Mouse (Mus musculus): ENCODE results near the gene S1pr4. TPM values are rescaled to one million over a fixed set of nuclear protein-coding genes. Genes with fewer than 3 reads are reported as not detected.

S1pr4 gene
- polyA plus RNA-seq, 1 experiment from 2014 or later: 0.72 TPM

GRCm38 (mm10) chr10:81484441-81485059 is 15.4 kb downstream of the S1pr4 start:
- ATAC-seq (ENCODE audit: insufficient number of reproducible peaks, insufficient read depth, low FRiP score, low read depth): no peak
- Histone ChIP-seq H3K36me3 (ENCODE audit: control insufficient read depth, insufficient read depth, low read length) (peaks cover 27% of the 10 kb centered on the region), H3K4me2 (replicated peaks; ENCODE audit: low read depth, low read length) (no peak overlapping the region), H3K9me3 (ENCODE audit: control insufficient read depth, low read depth, low read length) (no peaks in the 10 kb centered on the region), H3K27me3 (ENCODE audit: control insufficient read depth, insufficient read depth, low read length) (0 out of 2 replicates have a peak, but pooled peaks cover 4% of the 10 kb centered on the region), H3K4me3 (ENCODE audit: low read depth, low read length) (no peak overlapping the region), H3K27ac (ENCODE audit: low read length) (no peak overlapping the region), H3K9ac (replicated peaks; ENCODE audit: low read depth, low read length) (no peak overlapping the region), H3K4me1 (ENCODE audit: control insufficient read depth, insufficient read depth, low read length) (no peaks in the 10 kb centered on the region)
- WGBS: 56% methylated on average over 6 of the region's 6 CpGs

- Histone ChIP-seq H3K9me3 (ENCODE audit: control insufficient read depth, low read depth, low read length) (no peaks in the 10 kb centered on the region), H3K4me2 (replicated peaks; ENCODE audit: low read depth, low read length) (no peak overlapping the region), H3K4me1 (ENCODE audit: control insufficient read depth, insufficient read depth, low read length) (no peaks in the 10 kb centered on the region), H3K27ac (ENCODE audit: low read length) (no peak overlapping the region), H3K27me3 (ENCODE audit: control insufficient read depth, insufficient read depth, low read length) (0 out of 2 replicates have a peak, but pooled peaks cover 4% of the 10 kb centered on the region), H3K4me3 (ENCODE audit: low read depth, low read length) (no peak overlapping the region), H3K9ac (replicated peaks; ENCODE audit: low read depth, low read length) (no peak overlapping the region), H3K36me3 (ENCODE audit: control insufficient read depth, insufficient read depth, low read length) (peaks cover 23% of the 10 kb centered on the region)
- 18% methylated on average over 9 of the region's 9 CpGs for WGBS
- ATAC-seq (ENCODE audit: insufficient number of reproducible peaks, insufficient read depth, low FRiP score, low read depth): no peak
Measured at GRCm38 (mm10) chr10:81483983-81484382, 15.9 kb downstream of the S1pr4 start.

DNA sequence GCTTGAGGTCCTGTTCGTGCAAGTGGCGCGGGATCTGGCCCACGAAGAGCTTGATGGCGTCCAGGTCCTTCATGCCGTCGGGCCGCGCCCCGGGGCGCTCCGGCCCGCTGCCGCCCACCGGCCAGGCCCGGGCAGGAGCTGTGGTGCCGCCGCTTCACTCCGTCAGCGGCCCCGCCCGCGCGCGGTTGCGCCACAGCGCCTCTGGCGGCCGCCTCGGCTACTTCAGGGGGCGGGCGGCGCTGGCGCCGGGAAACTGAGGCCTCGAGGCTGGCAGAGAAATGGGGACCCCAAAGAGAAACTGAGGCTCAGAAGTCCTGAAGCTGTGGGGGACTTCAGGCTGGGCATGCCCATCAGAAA is 17.4 kb downstream of the S1pr4 start, which contains the start of gene Celf5:
Gene Celf5 (minus strand): TSS at position 177 of the 357 bp plus-strand sequence.
- Histone ChIP-seq H3K27ac (ENCODE audit: low read length) (no peak within 1 kb of the TSS), H3K27me3 (ENCODE audit: control insufficient read depth, insufficient read depth, low read length) (0 out of 2 replicates have a peak, but pooled peaks cover 4% of the 10 kb centered on the region), H3K9ac (replicated peaks; ENCODE audit: low read depth, low read length) (0 out of 2 replicates have a peak within 1 kb of the TSS, but pooled peaks have one; percentile 21), H3K4me3 (ENCODE audit: low read depth, low read length) (peak within 1 kb of the TSS; percentile 36), H3K36me3 (ENCODE audit: control insufficient read depth, insufficient read depth, low read length) (peaks cover 8% of the 10 kb centered on the region), H3K4me2 (replicated peaks; ENCODE audit: low read depth, low read length) (peak within 1 kb of the TSS; percentile 74), H3K9me3 (ENCODE audit: control insufficient read depth, low read depth, low read length) (no peaks in the 10 kb centered on the region), H3K4me1 (ENCODE audit: control insufficient read depth, insufficient read depth, low read length) (no peaks in the 10 kb centered on the region)
- ATAC-seq (ENCODE audit: insufficient number of reproducible peaks, insufficient read depth, low FRiP score, low read depth): peak; percentile 14; the same call in 1 of the 2 replicates
- WGBS: under 1% methylated on average over 36 of the region's 36 CpGs

DNA sequence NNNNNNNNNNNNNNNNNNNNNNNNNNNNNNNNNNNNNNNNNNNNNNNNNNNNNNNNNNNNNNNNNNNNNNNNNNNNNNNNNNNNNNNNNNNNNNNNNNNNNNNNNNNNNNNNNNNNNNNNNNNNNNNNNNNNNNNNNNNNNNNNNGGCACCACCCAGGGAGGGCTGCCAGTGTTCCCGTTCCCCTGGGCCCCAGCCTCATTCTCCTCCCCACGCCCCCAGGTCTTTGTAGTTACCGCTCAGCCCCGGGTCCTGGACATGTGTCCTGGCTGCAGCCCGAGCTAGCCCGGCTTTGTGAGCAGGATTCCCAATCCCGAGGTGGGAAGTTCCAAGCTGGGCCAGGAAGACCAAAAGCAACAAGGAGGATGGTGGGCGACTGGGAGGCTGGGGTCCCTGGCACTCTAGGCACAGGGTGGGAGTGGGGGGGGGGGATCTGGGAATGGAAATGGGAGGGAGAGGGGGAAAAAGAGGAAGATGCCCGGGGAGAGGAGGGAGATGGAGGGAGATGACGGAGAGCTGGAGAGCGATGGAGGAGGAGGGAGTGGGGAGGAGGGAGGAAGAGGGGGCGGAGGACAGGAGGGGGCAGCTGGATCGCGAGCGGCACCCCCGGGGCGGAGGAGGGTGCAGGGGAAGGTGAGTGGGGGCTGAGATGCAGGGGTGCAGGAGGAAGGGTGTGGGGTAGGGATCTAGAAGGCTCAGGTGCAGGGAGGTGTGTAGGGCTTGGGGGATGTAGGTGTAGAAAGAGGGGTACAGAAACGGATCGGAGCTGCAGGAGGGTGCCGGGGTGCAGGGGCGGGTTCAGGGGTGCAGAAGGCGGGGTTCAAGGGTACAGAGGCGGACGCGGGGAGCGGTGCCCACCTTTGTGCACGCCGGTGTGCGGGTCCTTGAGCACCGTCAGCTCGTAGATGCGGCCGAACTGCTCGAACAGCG is 18.1 kb downstream of the S1pr4 start:
- 3% methylated on average over 30 of the region's 35 CpGs for WGBS
- no peaks in the 10 kb centered on the region for H3K4me1 ChIP-seq (ENCODE audit: control insufficient read depth, insufficient read depth, low read length)
- H3K4me2 ChIP-seq (replicated peaks; ENCODE audit: low read depth, low read length): peak overlapping the region; percentile 74
- 0 out of 2 replicates have a peak, but pooled peaks cover 4% of the 10 kb centered on the region for H3K27me3 ChIP-seq (ENCODE audit: control insufficient read depth, insufficient read depth, low read length)
- no peaks in the 10 kb centered on the region for H3K9me3 ChIP-seq (ENCODE audit: control insufficient read depth, low read depth, low read length)
- peaks cover 2% of the 10 kb centered on the region; the same call in 1 of the 2 replicates for H3K36me3 ChIP-seq (ENCODE audit: control insufficient read depth, insufficient read depth, low read length)
- 0 out of 2 replicates have a peak overlapping the region, but pooled peaks have one; percentile 21 for H3K9ac ChIP-seq (replicated peaks; ENCODE audit: low read depth, low read length)
- H3K27ac ChIP-seq (ENCODE audit: low read length): no peak overlapping the region
- ATAC-seq (ENCODE audit: insufficient number of reproducible peaks, insufficient read depth, low FRiP score, low read depth): no peak
- peak overlapping the region; percentile 36 for H3K4me3 ChIP-seq (ENCODE audit: low read depth, low read length)

GRCm38 (mm10) chr10:81474461-81474860 is 25.5 kb downstream of the S1pr4 start:
- Histone ChIP-seq H3K36me3 (ENCODE audit: control insufficient read depth, insufficient read depth, low read length) (no peaks in the 10 kb centered on the region), H3K27me3 (ENCODE audit: control insufficient read depth, insufficient read depth, low read length) (peaks cover 16% of the 10 kb centered on the region), H3K4me1 (ENCODE audit: control insufficient read depth, insufficient read depth, low read length) (no peaks in the 10 kb centered on the region), H3K9ac (replicated peaks; ENCODE audit: low read depth, low read length) (no peak overlapping the region), H3K4me3 (ENCODE audit: low read depth, low read length) (no peak overlapping the region), H3K4me2 (replicated peaks; ENCODE audit: low read depth, low read length) (no peak overlapping the region), H3K27ac (ENCODE audit: low read length) (no peak overlapping the region), H3K9me3 (ENCODE audit: control insufficient read depth, low read depth, low read length) (no peaks in the 10 kb centered on the region)
- no peak for ATAC-seq (ENCODE audit: insufficient number of reproducible peaks, insufficient read depth, low FRiP score, low read depth)
- 77% methylated on average over 10 of the region's 10 CpGs for WGBS

DNA sequence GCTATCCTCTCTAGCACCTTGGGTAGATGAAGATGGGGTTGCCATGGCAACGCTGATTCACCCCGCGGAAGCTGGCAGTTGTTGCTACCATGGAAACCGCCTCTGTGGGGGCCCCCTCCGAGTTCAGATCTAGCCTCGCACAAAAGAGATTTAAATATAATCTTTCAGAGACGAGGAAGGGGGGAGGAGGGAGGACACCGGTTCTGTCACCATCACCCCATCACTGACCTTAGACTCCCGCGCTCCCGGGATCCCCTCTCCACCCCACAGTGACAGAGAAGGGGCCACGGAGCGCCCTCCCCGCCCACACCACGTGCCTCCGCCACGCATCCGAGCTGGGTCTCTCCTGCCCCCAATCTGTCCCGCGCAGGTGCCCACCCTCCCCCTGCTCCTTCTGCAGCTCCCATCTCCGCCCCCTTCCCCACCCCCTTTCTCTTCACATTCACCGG is 26.9 kb downstream of the S1pr4 start:
- Histone ChIP-seq H3K4me3 (ENCODE audit: low read depth, low read length) (no peak overlapping the region), H3K27me3 (ENCODE audit: control insufficient read depth, insufficient read depth, low read length) (peaks cover 16% of the 10 kb centered on the region)

DNA sequence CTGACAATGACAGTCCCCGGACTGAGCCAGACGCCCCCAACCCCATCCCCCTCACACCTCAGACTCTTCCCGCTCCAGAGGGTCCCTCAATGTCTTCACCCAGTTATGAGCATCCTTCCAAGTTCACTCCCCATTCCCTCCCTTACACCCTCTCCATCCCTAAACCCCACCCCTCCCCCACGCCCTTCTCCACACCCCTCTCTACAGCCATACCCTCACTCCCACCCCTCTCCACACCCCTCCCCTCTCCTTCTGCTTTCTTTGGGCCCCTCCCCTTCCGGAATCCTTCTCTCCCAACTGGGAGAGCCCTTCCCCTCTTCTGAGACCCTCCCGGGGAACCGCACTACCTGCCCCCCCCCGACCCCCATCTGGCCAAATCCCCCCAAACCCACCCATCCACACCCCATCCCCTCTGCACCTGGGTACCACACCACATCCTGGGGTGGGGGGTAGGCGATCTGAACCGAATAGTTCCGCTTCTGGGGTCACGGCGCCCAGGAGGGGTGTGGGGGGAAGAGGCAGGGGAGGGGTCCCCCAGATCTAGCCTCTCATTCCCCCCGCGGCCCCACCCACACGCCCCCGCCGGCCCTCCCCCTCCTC is 27.4 kb downstream of the S1pr4 start:
- H3K9me3 ChIP-seq (ENCODE audit: control insufficient read depth, low read depth, low read length): no peaks in the 10 kb centered on the region
- H3K27me3 ChIP-seq (ENCODE audit: control insufficient read depth, insufficient read depth, low read length): peaks cover 16% of the 10 kb centered on the region
- 6% methylated on average over 18 of the region's 18 CpGs for WGBS
- ATAC-seq (ENCODE audit: insufficient number of reproducible peaks, insufficient read depth, low FRiP score, low read depth): no peak
- no peak overlapping the region for H3K27ac ChIP-seq (ENCODE audit: low read length)
- H3K4me3 ChIP-seq (ENCODE audit: low read depth, low read length): no peak overlapping the region
- H3K4me2 ChIP-seq (replicated peaks; ENCODE audit: low read depth, low read length): no peak overlapping the region
- no peaks in the 10 kb centered on the region for H3K4me1 ChIP-seq (ENCODE audit: control insufficient read depth, insufficient read depth, low read length)
- H3K36me3 ChIP-seq (ENCODE audit: control insufficient read depth, insufficient read depth, low read length): no peaks in the 10 kb centered on the region
- no peak overlapping the region for H3K9ac ChIP-seq (replicated peaks; ENCODE audit: low read depth, low read length)

More for the DNA sequence above, 26.9 kb downstream of the S1pr4 start:
- Histone ChIP-seq H3K9me3 (ENCODE audit: control insufficient read depth, low read depth, low read length) (no peaks in the 10 kb centered on the region), H3K36me3 (ENCODE audit: control insufficient read depth, insufficient read depth, low read length) (no peaks in the 10 kb centered on the region), H3K27ac (ENCODE audit: low read length) (no peak overlapping the region), H3K4me2 (replicated peaks; ENCODE audit: low read depth, low read length) (no peak overlapping the region), H3K4me1 (ENCODE audit: control insufficient read depth, insufficient read depth, low read length) (no peaks in the 10 kb centered on the region), H3K9ac (replicated peaks; ENCODE audit: low read depth, low read length) (no peak overlapping the region)
- 2% methylated on average over 22 of the region's 22 CpGs for WGBS
- ATAC-seq (ENCODE audit: insufficient number of reproducible peaks, insufficient read depth, low FRiP score, low read depth): no peak

- no peak overlapping the region for H3K4me2 ChIP-seq (replicated peaks; ENCODE audit: low read depth, low read length)
- H3K9ac ChIP-seq (replicated peaks; ENCODE audit: low read depth, low read length): no peak overlapping the region
- no peaks in the 10 kb centered on the region for H3K9me3 ChIP-seq (ENCODE audit: control insufficient read depth, low read depth, low read length)
- 56% methylated on average over 18 of the region's 18 CpGs for WGBS
- no peaks in the 10 kb centered on the region for H3K36me3 ChIP-seq (ENCODE audit: control insufficient read depth, insufficient read depth, low read length)
- H3K27me3 ChIP-seq (ENCODE audit: control insufficient read depth, insufficient read depth, low read length): peaks cover 16% of the 10 kb centered on the region
- no peak overlapping the region for H3K4me3 ChIP-seq (ENCODE audit: low read depth, low read length)
- no peaks in the 10 kb centered on the region for H3K4me1 ChIP-seq (ENCODE audit: control insufficient read depth, insufficient read depth, low read length)
- no peak overlapping the region for H3K27ac ChIP-seq (ENCODE audit: low read length)
- ATAC-seq (ENCODE audit: insufficient number of reproducible peaks, insufficient read depth, low FRiP score, low read depth): no peak
Measured at GRCm38 (mm10) chr10:81470454-81470853, 29.5 kb downstream of the S1pr4 start.

Measured in stomach, embryonic 14.5 days (tissue).